Mouse (Mus musculus) cerebellum, adult 2 months (tissue): ENCODE results near the gene Cyp2g1.

Source experiments
- CTCF ChIP-seq: fragments of 200-500 bp; IDR thresholded peaks from 2 replicates; pipeline ENCODE4 v1.5.1; 2011; ENCODE audit warnings: low read depth, mild to moderate bottlenecking, control low read depth, low read length, moderate library complexity, borderline replicate concordance; ENCODE audit not compliant: insufficient read depth
- POLR2A ChIP-seq: fragments of 200-500 bp; IDR thresholded peaks from 2 replicates; pipeline ENCODE4 v1.6.1; 2011; ENCODE audit warnings: low read length, control low read depth, borderline replicate concordance; ENCODE audit not compliant: insufficient read depth

DNA sequence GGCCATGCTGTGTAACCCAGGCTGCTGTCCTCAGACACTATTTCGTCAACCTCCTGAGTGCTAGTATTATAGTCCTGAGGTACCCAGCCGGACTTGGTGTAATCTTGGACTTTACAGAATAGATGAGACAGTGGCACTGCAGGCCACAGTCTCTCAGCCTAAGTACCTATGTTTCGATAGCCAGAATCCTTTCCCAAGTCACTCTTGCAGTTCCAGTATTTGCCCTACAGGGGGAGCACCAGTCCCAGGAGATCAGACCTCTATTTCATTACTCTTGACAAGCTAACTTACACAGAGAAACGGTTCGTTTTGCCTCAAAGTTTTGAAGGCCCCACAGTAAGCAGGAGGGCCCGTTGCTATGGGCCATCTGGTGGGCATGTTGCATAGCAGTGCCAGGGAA is 30.2 kb upstream of the Cyp2g1 start:
- peak; percentile 19; the same call in 1 of the 2 replicates for TF ChIP-seq CTCF
- TF ChIP-seq POLR2A, result no peak
